Mouse (Mus musculus): ENCODE measurements around the gene Olfr357.

Gene Olfr357

DNA sequence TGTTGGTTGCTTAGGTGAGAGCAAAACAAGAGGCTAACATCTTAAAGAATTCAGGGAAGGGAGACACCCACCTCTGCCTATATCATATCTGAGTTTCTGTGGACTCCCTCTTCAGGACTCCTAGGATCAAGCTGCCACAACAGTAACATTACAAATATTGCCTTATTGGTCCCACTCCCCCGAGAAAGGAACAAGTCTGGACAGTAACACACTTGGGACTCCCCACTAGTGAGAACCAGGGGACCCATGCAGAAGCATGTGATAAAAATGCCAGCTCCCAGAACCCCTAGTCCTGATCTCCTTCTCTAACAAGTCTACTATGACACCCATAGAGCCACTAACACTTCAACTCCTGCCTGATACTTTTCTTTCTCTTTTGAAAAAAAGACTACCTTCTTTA is at the start of gene Olfr357:
Gene Olfr357, plus strand, starts transcription at position 301 of the 400 bp plus-strand sequence.
- no peak for DNase-seq

DNA sequence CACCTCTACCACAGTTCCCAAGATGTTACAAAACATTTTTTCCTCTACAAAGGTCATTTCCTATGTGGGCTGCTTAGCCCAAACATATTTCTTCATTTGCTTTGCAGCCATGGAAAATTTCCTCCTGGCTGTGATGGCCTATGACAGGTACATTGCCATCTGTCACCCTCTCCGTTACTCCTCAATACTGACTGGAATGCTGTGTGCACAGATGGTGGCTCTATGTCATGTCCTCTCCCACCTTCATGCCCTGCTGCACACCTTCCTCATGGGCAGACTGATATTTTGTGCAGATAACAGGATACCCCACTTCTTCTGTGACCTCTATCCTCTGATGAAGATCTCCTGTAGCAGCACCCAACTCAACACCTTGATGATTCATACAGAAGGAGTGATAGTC is 3.4 kb downstream of the Olfr357 start:
- DNase-seq: no peak

DNA sequence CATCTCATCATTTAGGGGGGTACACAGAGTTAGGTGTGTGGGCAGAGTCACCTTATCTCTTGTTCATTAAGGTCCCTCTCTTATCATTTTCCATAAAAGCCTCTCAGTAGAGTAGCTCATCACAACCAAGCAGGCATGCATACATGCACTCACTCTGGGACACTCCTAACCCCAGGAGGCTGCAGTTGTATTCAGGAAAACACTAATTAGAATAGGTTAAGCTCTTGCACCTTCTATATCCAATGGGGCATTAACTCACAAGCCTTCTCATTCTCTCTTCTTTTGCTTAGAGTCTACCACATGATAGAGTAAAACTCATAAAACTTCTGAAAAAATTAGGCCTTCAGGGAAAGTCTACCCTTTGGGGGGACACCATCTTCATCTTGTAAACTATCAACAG is 15.6 kb downstream of the Olfr357 start, which contains the start of gene Olfr358:
Gene Olfr358, minus strand, starts transcription at position 101 of the 400 bp plus-strand sequence.
- no peak for DNase-seq

Measured in thymus, postnatal 36 days (tissue).